Mouse (Mus musculus) left cerebral cortex, adult 6 months (tissue): ENCODE results near the gene Sem1. TPM values are rescaled to one million over a fixed set of nuclear protein-coding genes. Genes with fewer than 3 reads are reported as not detected.

Experiments
- long read RNA-seq, 2 experiments: library from polyadenylated mRNA; unstranded; transcript quantifications; one replicate each; pipeline ENCODE4 v2.0.0; 2019 to 2020
- polyA plus RNA-seq: library from polyadenylated mRNA; unstranded; fragments of <200 nt; fragmentation: Nextera tagmentation; gene quantifications from 2 replicates; pipeline ENCODE4 v1.2.3, GENCODE M21; 2021

The Sem1 gene
- 175 and 207 TPM in 2 replicates for polyA plus RNA-seq
- long read RNA-seq, experiment 1, transcript Sem1-201 (3 exons, 1,472 nt) = major isoform, 60 of 64 reads
- long read RNA-seq, experiment 1, partial matches to known transcripts = 1 of 64 reads
- long read RNA-seq, experiment 1, other reads (novel, unspliced or antisense) = 3 of 64 reads
- long read RNA-seq, experiment 2, transcript Sem1-201 (3 exons, 1,472 nt) = major isoform, 354 of 363 reads
- long read RNA-seq, experiment 2, partial matches to known transcripts = 5 of 363 reads
- long read RNA-seq, experiment 2, other reads (novel, unspliced or antisense) = 4 of 363 reads

DNA sequence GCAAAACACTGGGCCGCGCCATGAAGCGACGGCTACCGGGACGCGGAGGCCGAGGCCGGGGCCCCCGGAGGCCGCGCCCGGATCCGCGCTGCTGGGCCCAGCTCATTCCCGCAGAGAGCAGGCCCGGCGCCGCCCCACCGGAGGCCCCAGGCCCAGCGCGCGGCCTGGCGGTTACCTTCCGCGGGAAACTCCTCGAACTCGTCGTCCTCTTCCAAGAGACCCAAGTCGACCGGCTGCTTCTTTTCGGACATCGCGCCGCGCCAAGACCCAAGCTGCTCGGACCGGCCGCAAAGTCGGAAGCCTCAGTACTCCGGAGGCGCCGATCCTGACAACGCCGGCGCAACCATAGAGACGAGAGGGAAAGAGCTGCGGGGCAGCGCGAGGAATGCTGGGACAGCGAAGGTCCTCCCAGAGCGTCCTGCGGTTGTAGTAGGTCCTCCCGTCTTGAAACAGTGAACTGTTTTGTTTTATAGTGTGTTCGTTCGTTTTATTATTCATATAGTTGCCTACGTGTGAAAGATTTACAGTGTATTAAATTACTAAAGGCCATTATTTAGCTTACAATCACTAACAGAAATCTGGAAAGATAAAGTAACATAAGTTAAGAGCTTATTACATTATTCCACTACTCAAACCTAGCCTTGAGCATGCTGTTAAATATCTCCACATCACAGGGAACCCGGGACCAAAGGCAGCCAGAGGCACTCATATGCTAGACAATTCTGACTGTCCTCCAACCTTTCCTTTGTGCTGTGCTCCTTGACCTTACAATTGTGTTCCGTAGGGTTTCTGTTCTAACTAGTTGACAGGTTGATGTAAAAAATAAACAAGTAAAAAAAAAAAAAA lies at the start of gene Sem1:
TSS of gene Sem1 (minus strand) at position 360 of the 846 bp plus-strand sequence.

